Mouse (Mus musculus) megakaryocyte, embryonic 14.5 days (primary cell): ENCODE results near the gene Clip2. TPM values are rescaled to one million over a fixed set of nuclear protein-coding genes. Genes with fewer than 3 reads are reported as not detected.
"Not testable (repeated sequence)": the region's sequence is repeated elsewhere in the genome, so short reads cannot be mapped to it uniquely, and the experiment has no call there.

Experiments
- H3K27me3 ChIP-seq: replicated peaks from 2 replicates; pipeline ENCODE3; 2012; ENCODE audit warnings: inconsistent platforms
- H3K36me3 ChIP-seq: replicated peaks from 2 replicates; pipeline ENCODE3; 2012; ENCODE audit warnings: low read length, inconsistent platforms, mixed read lengths
- H3K4me1 ChIP-seq: 2 replicates; pipeline ENCODE4 v1.6.1; 2012; ENCODE audit warnings: inconsistent platforms
- H3K4me3 ChIP-seq: replicated peaks from 2 replicates; pipeline ENCODE3; 2012; ENCODE audit warnings: moderate library complexity, mild to moderate bottlenecking, inconsistent platforms
- H3K9me3 ChIP-seq: 2 replicates; pipeline ENCODE4 v1.6.1; 2012; ENCODE audit warnings: inconsistent platforms
- FLI1 ChIP-seq: IDR thresholded peaks from 2 replicates; pipeline ENCODE4 v1.6.1; 2012; ENCODE audit warnings: low read length, inconsistent platforms, mixed read lengths
- GATA1 ChIP-seq: IDR thresholded peaks from 3 replicates; pipeline ENCODE4 v1.6.1; 2012; ENCODE audit warnings: mixed read lengths, low read length, inconsistent platforms, borderline replicate concordance
- polyA plus RNA-seq: library from polyadenylated mRNA; stranded (reverse); fragments of >175 nt; gene quantifications from 2 replicates; pipeline ENCODE4 v1.2.3, GENCODE M21; 2012; ENCODE audit warnings: low replicate concordance; ENCODE audit not compliant: insufficient read depth

The Clip2 gene
- polyA plus RNA-seq, 1 experiment: 32.0 TPM

DNA sequence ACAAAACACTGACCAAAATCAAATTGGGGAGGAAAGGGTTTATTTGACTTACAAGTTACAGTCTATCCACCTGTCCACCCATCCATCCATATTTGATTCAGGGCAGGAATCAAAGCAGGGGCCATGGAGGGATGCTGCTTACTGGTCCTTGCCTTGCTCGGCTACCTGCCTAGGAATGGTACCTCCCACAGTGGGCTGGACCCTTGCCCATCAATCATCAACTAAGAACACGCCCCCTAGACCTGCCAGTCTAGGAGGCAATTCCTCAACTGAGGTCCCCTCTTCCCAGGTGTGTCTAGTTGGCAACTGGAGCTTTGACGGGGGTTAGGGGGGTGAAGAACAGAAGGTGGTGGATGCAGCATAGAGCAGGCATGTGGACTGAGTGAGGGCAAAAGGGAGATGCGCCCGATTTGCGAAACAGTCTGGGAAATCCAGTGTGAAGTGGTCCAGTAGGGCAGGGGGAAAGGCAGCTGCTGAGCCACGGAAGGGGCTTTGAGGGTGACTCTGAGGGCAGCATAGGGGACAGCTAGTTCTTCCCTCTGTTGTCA lies 67.0 kb downstream of the Clip2 start:
- Histone ChIP-seq H3K4me1 (peaks cover 29% of the 10 kb centered on the region), H3K4me3 (no peak overlapping the region), H3K27me3 (no peaks in the 10 kb centered on the region), H3K9me3 (no peaks in the 10 kb centered on the region), H3K36me3 (peaks cover 17% of the 10 kb centered on the region)
- TF ChIP-seq FLI1: no peak
- TF ChIP-seq GATA1: no peak

DNA sequence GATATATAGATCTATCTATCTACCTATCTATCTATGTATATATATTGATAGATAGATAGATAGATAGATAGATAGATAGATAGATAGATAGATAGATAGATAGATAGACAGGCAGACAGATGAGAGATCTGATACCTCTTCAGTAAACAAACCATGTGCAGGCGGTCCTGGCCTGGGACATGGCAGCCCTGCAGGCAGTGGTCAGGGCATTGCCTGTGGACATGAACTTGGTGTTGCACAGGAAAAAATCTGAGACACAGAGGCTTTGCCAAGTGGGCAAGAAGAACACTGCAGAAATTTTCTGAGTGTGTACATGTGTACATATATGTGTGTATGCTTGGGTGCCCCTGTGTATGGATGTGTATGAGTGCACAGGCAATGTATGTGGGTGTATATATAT lies 68.9 kb downstream of the Clip2 start:
- Histone ChIP-seq H3K4me1 (peaks cover 13% of the 10 kb centered on the region), H3K9me3 (no peaks in the 10 kb centered on the region), H3K27me3 (no peaks in the 10 kb centered on the region), H3K4me3 (no peak overlapping the region), H3K36me3 (no peaks in the 10 kb centered on the region)
- TF ChIP-seq FLI1: no peak
- TF ChIP-seq GATA1: no peak

DNA sequence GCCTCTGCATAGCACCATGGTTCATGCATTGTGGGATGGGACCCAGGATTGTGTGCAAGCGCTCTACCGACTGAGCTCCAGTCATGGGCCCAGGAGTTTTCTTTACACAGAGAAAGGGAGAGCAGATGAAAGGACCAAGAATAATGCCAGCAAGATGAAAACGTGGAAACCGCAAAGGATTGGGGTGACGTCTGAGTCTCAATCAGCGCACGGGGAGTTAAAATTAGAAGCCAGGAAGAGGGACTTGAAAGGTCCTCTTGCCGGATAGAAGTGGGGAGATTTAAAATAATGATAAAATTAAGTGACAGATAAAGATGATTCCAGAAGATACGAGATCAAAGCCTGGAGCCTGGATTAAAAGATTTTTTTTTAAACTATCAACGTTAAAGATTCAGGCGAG lies 69.9 kb downstream of the Clip2 start:
- Histone ChIP-seq H3K36me3 (no peaks in the 10 kb centered on the region), H3K9me3 (no peaks in the 10 kb centered on the region), H3K4me1 (peaks cover 13% of the 10 kb centered on the region), H3K27me3 (no peaks in the 10 kb centered on the region), H3K4me3 (no peak overlapping the region)
- no peak for TF ChIP-seq FLI1
- TF ChIP-seq GATA1: no peak

DNA sequence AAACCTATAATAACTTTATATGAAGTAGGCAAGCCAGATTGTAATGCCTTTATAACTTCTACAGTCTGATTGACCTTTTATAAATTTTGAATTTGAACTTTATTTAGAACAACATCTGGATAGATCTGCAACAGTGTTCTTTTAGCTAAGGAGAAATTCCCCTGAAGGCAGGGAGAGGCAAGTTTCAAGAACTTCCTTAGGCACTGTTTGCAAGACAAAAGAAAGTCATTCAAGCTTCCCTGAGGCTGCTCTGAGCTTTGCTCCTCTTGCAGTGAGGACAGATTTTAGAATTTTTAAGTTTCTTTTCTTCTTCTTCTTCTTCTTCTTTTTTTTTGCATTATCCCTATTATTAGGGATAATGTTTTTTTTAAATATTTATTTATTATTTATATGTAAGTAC lies 73.3 kb downstream of the Clip2 start:
- H3K36me3 ChIP-seq, H3K4me3 ChIP-seq, H3K4me1 ChIP-seq, H3K27me3 ChIP-seq: not testable (repeated sequence)
- H3K9me3 ChIP-seq: peaks cover 14% of the 10 kb centered on the region

DNA sequence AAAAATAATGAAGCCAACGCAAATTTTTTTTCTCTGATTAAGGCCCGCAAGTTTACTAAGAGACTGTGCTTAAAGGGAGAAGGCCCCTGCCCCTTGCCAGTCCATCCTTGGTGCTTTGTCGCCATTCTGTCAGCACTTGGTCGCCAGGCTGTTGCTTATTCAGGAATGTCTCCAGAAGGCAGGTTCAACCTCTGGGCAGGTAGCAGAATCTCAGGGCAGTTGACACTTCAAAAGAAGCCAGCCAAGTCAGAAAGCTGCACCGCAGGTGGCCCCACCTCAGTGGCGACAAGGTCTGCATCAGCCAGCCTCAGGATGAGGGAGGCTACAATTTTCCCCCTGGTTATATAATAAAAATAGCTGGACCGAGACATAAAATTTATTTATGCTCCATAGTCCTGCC lies 76.5 kb downstream of the Clip2 start:
- not testable (repeated sequence) for H3K36me3 ChIP-seq, H3K4me3 ChIP-seq, H3K4me1 ChIP-seq, H3K27me3 ChIP-seq
- peaks cover 14% of the 10 kb centered on the region for H3K9me3 ChIP-seq

DNA sequence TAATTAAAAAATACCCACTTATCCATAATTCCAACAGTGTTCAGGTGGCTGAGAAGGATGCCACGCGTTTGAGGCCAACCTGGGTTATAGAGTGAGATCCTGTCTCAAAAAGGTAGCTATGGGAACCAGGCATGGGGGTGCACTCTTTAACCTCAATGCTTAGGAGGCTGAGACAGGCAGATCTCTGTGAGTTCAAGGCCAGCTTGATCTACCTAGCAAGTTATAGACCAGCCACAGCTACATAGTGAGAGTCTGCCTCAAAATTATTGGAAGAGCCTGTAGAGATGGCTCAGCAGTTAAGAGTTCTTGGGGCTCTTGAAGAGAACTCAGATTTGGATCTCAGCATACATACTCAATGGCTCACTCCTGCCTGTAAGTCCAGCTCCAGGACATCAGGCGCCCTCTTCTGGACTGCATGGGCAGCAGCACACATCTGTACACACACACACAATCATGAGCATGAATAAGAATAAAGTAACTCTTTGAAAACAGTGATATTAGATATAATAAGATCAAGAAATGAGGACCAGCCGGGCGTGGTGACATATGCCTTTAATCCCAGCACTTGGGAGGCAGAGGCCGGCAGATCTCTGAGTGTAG lies 77.1 kb downstream of the Clip2 start:
- Histone ChIP-seq H3K36me3 (no peaks in the 10 kb centered on the region), H3K4me1 (no peaks in the 10 kb centered on the region; the same call in 1 of the 2 replicates), H3K27me3 (no peaks in the 10 kb centered on the region), H3K9me3 (peaks cover 14% of the 10 kb centered on the region), H3K4me3 (no peak overlapping the region)
- no peak for TF ChIP-seq FLI1

DNA sequence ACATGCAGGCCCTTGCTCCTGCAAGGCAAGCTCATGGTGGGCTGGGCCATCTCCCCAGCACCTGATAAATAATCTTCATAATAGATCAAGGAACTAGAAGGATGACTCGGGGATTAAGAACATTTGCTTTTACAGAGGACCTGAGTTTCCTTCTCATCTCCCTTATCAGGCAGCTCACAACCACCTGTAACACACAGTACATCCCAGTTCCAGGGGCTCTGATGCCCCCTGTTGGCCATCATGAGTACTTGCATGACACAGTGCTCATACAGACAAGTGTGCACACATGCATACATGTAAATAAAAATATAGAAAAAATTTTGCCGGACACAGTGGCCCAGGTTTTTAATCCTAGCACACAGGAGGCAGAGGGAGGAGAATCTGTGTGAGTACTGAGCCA lies 78.3 kb downstream of the Clip2 start:
- TF ChIP-seq FLI1 (no peak), GATA1 (no peak)
- no peaks in the 10 kb centered on the region for H3K36me3 ChIP-seq
- peaks cover under 1% of the 10 kb centered on the region for H3K27me3 ChIP-seq
- H3K9me3 ChIP-seq: peaks cover 14% of the 10 kb centered on the region
- no peaks in the 10 kb centered on the region; the same call in 1 of the 2 replicates for H3K4me1 ChIP-seq
- H3K4me3 ChIP-seq: no peak overlapping the region

DNA sequence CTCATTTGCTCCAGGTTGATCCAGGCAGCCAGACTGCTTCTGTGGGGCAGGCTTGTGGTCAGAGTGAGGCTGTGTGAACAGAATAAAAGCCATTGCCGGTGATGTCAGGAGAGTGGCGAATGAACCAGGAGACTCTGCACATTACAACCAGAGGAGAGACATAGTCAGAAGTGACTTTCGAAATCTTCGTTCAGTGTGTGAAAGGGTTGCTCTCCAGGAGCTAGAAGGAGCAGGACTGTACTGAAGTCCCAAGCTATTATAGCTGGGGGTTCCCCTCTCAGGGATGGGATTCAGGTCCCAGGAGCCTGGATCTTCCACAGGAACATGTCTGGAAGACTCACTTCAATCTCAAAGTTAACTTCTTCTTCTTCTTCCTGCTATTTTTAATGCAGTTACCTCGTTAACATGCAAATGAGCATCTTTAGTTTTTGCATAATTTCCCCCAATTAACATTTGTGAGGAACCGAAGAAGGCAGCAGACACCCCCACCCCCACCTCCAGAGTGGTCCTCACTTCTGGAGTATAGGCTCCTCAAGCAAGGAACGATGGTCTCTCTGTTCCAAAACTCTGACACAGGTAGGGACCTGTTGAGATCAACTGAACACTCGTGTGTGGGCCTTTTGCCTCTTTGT lies 81.6 kb downstream of the Clip2 start:
- H3K27me3 ChIP-seq: peaks cover 4% of the 10 kb centered on the region
- no peak overlapping the region for H3K4me3 ChIP-seq
- no peak for TF ChIP-seq FLI1
- TF ChIP-seq GATA1: no peak
- peaks cover 6% of the 10 kb centered on the region for H3K9me3 ChIP-seq
- no peaks in the 10 kb centered on the region for H3K36me3 ChIP-seq
- peaks cover 16% of the 10 kb centered on the region for H3K4me1 ChIP-seq

DNA sequence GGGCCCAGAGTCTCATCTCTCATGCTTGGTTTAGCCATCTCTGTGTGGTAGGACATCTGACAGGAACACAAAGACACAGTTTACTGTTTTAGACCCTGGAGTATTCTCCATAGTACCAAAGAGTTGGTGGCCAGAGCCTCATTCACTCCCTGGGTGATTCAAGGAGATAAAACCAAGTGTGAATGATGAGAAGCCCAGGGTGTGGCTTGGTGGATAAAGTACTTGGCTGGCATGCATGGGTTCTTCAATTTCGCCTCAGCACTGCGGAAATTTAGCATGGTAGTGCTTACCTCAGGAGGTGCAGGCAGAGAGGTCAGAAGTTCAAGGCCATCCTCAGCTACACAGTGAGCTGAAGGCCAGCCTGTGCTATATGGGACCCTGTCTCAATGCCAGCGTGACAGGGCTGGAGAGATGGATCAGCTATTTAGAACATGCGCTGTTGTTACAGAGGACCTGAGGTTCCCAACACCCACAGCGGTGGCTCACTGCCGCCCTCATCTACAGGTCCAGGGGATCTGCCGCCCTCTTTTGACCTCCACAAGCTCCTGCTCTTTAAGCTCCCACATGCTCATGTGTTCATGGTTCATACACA lies 82.6 kb downstream of the Clip2 start:
- Histone ChIP-seq H3K36me3 (no peaks in the 10 kb centered on the region), H3K4me1 (peaks cover 16% of the 10 kb centered on the region), H3K27me3 (peaks cover 4% of the 10 kb centered on the region), H3K9me3 (no peaks in the 10 kb centered on the region), H3K4me3 (no peak overlapping the region)
- no peak for TF ChIP-seq GATA1
- no peak for TF ChIP-seq FLI1

DNA sequence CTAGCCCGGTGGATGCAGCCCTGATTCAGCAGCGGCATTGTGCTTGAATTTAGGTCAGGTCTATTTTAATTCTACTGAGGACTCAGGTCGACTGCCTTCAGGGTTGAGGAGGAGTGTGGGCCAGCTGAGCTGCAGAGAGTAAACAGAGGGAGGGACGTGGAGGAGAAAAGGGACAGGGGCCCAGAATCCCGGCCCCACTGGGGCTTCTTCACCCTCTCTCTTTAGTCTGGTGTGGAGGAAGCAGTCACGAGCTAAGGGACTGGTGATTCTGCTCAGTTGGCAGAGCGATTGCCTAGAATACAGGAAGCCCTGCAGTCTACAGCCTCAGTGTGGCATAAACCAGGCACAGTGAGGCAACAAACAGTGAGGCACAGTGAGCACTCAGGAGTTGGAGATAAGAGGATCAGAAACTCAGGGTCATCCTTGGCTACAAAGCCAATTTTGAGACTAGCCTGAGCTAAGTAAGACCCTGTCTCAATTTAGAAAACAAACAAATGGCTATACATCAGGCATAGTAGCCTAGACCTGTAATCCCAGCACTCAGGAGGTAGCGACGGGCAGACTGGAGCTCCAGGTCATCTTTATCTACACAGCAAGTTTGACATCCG lies 84.0 kb downstream of the Clip2 start:
- peaks cover 16% of the 10 kb centered on the region for H3K4me1 ChIP-seq
- TF ChIP-seq GATA1: no peak
- TF ChIP-seq FLI1: no peak

More for the DNA sequence above, 84.0 kb downstream of the Clip2 start:
- peaks cover 4% of the 10 kb centered on the region for H3K27me3 ChIP-seq
- no peaks in the 10 kb centered on the region for H3K36me3 ChIP-seq
- no peaks in the 10 kb centered on the region for H3K9me3 ChIP-seq
- no peak overlapping the region for H3K4me3 ChIP-seq
